Mouse (Mus musculus) midbrain, embryonic 15.5 days (tissue): ENCODE results near the gene Ccnf. TPM values are rescaled to one million over a fixed set of nuclear protein-coding genes. Genes with fewer than 3 reads are reported as not detected.

Source experiments
- ATAC-seq: fragments of 200-750 bp; cut with Nextera tagmentation; replicated peaks from 2 replicates; pipeline ENCODE4 v1.8.0; 2017; ENCODE audit warnings: moderate TSS enrichment
- H3K27ac ChIP-seq: fragments of 300-500 bp; sonication (generic); 2 replicates; pipeline ENCODE4 v1.5.1; 2015; ENCODE audit warnings: mild to moderate bottlenecking, inconsistent platforms
- H3K27me3 ChIP-seq: fragments of 300-500 bp; sonication (generic); replicated peaks from 2 replicates; pipeline ENCODE4 v1.6.1; 2015; ENCODE audit warnings: inconsistent platforms
- H3K36me3 ChIP-seq: fragments of 300-500 bp; sonication (generic); replicated peaks from 2 replicates; pipeline ENCODE4 v1.6.1; 2015; ENCODE audit warnings: inconsistent platforms
- H3K4me1 ChIP-seq: fragments of 300-500 bp; sonication (generic); 2 replicates; pipeline ENCODE4 v1.6.1; 2015; ENCODE audit warnings: inconsistent platforms
- H3K4me2 ChIP-seq: fragments of 300-500 bp; sonication (generic); 2 replicates; pipeline ENCODE4 v1.6.1; 2015; ENCODE audit warnings: inconsistent platforms, mild to moderate bottlenecking, moderate library complexity
- H3K4me3 ChIP-seq: fragments of 300-500 bp; sonication (generic); 2 replicates; pipeline ENCODE4 v1.5.1; 2015; ENCODE audit warnings: mild to moderate bottlenecking, inconsistent platforms
- H3K9ac ChIP-seq: fragments of 300-500 bp; sonication (generic); 2 replicates; pipeline ENCODE4 v1.6.1; 2015; ENCODE audit warnings: mild to moderate bottlenecking, inconsistent platforms
- H3K9me3 ChIP-seq: fragments of 300-500 bp; sonication (generic); 2 replicates; pipeline ENCODE4 v1.6.1; 2016; ENCODE audit warnings: inconsistent platforms
- WGBS: fragments of 180-500 bp; shearing (Covaris S2); methylation state at CpG from one replicate; pipeline ENCODE4 v1.1.7; 2015; ENCODE audit warnings: mixed read lengths; 5-methylcytosine and 5-hydroxymethylcytosine counted together
- polyA plus RNA-seq: library from polyadenylated mRNA; unstranded; fragments of >200 nt; fragmentation: Nextera tagmentation; extraction: Ambion mirVana; gene quantifications from 2 replicates; pipeline ENCODE4 v1.2.1, GENCODE M21; 2015

Ccnf gene
- polyA plus RNA-seq, 1 experiment from 2014 or later, result 13.9 TPM

DNA sequence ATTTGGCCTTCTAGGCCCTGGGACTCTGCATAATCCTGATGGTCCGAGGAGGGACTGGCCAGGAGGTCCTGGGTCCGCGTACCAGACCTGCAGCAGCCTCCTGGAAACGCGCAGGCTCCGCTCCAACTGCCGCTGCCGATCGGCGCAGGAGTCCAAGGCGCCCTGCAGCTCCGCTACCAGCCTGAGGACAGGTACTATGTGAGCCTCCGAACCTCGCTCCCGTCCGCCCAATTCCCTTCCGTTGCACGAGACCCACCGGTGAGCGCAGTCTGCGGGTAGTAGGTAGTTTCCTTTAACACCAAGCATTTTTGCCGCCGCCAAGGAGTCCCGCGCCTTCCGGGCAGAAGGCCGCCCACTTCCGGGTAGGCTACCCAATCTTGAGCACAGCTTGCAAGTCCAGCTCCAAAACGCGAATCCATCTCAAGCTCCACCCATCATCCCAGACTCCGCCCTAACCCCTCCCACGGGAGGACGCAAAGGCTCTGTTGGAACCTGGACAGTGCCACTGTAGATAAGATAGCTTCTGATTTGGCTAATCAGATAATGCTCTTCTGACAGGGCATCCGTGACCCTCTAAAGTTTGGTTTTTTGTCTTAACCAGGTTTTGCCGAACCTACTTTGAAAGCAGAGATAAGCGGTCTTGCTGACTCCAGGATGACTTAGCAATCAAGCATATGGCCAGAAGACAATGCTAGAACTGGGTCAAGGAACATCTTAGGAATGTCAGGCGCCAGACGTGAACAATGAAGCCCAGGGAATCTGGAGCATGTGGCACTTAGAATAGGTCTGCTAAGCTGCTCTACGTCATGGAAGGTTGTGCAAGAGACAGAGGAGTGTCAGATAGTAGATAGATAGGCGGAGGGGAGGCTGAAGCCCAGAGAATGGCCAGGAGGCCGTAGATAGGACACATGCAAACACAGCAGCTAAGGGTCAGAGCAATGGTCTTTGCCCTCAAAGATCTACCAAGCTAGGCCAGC lies 30.6 kb downstream of the Ccnf start, which contains the start of gene Tedc2:
TSS of gene Tedc2 (minus strand) at position 417 of the 977 bp plus-strand sequence.
- Histone ChIP-seq H3K4me3 (peak within 1 kb of the TSS; percentile 95), H3K4me2 (peak within 1 kb of the TSS; percentile 95), H3K9ac (peak within 1 kb of the TSS; percentile 78), H3K9me3 (no peaks in the 10 kb centered on the region), H3K27ac (peak within 1 kb of the TSS; percentile 76), H3K4me1 (peaks cover 19% of the 10 kb centered on the region), H3K27me3 (no peaks in the 10 kb centered on the region), H3K36me3 (peaks cover 14% of the 10 kb centered on the region; the same call in 1 of the 2 replicates)
- 5% methylated on average over 41 of the region's 41 CpGs for WGBS
- ATAC-seq, result peak; percentile 96

DNA sequence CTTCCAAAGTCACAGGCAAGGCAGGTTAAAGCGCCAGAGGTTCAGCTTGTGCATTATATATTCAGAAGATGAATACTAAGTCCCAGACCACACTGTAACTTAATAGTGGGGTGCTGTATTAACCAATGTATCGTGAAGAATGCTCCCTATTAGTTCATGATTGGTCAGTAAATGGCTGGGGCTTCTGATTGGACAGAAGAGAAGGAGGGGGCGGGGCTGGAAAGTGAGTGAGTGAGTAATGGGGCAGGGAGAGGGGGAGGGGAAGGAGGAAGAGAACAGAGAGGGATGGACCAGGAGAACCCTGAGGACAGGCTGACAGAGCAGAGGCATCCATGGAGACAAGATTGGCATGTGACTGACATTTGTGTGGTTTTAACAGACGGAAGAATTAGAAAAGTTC lies 34.4 kb downstream of the Ccnf start:
- H3K9me3 ChIP-seq, result no peaks in the 10 kb centered on the region
- peaks cover 22% of the 10 kb centered on the region for H3K4me1 ChIP-seq
- 66% methylated on average over 4 of the region's 4 CpGs for WGBS
- H3K4me3 ChIP-seq, result no peak overlapping the region
- H3K4me2 ChIP-seq, result no peak overlapping the region
- H3K36me3 ChIP-seq, result peaks cover 10% of the 10 kb centered on the region; the same call in 1 of the 2 replicates
- no peaks in the 10 kb centered on the region for H3K27me3 ChIP-seq
- H3K27ac ChIP-seq, result no peak overlapping the region
- no peak overlapping the region for H3K9ac ChIP-seq
- no peak for ATAC-seq

DNA sequence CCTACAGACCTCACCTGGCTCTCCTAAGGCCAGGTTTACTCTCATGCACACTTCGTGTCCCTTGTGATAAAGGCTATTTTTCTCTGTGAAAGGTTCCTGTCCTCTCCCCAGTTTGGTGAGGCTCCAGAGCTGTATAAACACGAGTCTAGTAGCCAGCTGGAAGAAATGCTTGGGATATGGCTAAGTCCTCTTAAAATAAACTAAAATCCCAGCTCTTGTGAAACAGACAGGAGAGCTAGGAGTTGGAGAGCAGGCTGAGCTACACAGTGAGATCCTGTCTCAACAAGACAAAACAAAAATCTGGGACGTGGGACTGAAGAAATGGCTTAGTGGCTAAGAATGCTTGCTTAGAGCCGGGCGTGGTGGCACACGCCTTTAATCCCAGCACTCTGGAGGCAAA lies 38.1 kb downstream of the Ccnf start:
- Histone ChIP-seq H3K36me3 (peaks cover 10% of the 10 kb centered on the region; the same call in 1 of the 2 replicates), H3K4me3 (no peak overlapping the region), H3K27me3 (no peaks in the 10 kb centered on the region), H3K9ac (no peak overlapping the region), H3K4me1 (peaks cover 32% of the 10 kb centered on the region), H3K9me3 (no peaks in the 10 kb centered on the region), H3K4me2 (no peak overlapping the region), H3K27ac (no peak overlapping the region)
- no peak for ATAC-seq
- 79% methylated on average over 6 of the region's 6 CpGs for WGBS

DNA sequence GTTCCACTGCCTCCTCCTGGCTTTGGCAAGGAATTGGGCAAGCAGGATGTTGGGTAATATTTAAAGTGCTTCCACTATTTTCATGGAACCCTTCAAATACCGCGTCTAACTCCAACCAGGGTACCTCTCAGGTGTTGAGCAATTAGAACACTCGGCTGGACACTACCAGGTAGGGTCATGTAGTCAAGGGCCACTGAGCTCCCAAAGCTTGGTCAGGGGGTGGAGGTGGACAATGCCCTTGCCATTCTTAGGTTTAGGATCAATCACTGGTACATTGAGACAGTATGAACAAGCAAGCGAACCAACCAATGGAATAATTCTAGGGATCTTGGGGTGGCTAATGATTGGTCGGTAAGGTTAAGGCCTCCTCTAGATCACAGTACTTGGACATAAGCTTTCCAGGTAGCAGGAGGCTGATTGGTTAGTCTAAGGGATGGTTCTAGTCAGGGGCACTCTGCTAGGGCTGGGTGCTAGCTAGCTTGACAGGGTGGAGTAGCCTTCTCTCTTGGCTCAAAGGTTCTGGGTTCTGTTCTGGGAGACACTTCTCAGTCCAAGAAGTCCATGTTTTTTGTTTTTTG lies 38.8 kb downstream of the Ccnf start:
- peak overlapping the region; percentile 99 for H3K4me2 ChIP-seq
- H3K9me3 ChIP-seq, result no peaks in the 10 kb centered on the region
- 25% methylated on average over 5 of the region's 5 CpGs for whole genome bisulfite sequencing
- H3K27ac ChIP-seq, result no peak overlapping the region; the same call in 1 of the 2 replicates
- peaks cover 39% of the 10 kb centered on the region for H3K4me1 ChIP-seq
- H3K4me3 ChIP-seq, result peak overlapping the region; percentile 55
- ATAC-seq, result peak; percentile 14
- peaks cover 10% of the 10 kb centered on the region; the same call in 1 of the 2 replicates for H3K36me3 ChIP-seq
- H3K27me3 ChIP-seq, result 0 out of 2 replicates have a peak, but pooled peaks cover 5% of the 10 kb centered on the region
- H3K9ac ChIP-seq, result no peak overlapping the region

DNA sequence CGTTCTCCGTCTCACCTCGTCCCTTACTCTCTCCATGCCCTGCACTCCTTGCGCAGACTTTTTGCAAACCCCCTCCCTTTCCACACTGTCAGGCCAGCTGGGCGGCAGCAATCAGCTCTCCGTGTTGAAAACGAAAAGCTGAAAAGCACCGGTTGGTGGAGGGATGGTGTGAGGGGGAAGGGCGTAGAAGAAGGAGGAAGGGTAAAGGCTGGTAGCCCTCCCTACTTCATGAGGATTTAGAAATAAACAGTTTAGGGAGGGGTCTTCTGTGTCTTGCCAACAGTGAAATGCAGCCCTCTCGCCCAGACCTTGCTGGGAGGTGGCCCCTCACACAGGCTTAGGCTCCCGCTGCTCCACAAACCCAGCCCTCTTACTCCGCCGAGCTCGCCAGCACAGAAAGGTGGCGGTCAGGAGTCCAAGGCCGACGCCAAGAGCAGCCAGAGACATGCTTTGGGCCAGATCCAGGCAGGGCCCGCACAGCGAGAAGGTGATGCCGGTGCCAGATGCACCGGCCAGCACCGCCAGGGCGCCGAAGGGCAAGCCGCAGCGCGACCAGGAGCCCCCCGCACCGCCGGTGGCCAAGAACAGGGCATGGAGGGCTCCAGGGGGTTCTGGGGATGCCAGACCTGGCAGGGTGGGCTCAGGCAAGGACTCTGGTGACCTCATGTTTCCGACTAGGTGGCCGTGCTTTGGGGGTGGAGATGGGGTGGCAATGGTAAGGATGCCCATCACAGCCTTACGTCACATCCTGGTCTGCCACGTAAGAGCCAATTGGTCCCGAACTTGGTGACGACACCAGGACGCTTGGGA lies 39.4 kb downstream of the Ccnf start:
- Histone ChIP-seq H3K4me2 (peak overlapping the region; percentile 99), H3K9me3 (no peaks in the 10 kb centered on the region), H3K27ac (peak overlapping the region; percentile 82), H3K4me3 (peak overlapping the region; percentile 55), H3K27me3 (0 out of 2 replicates have a peak, but pooled peaks cover 7% of the 10 kb centered on the region), H3K4me1 (peaks cover 46% of the 10 kb centered on the region), H3K9ac (peak overlapping the region; percentile 83), H3K36me3 (peaks cover 10% of the 10 kb centered on the region; the same call in 1 of the 2 replicates)
- 3% methylated on average over 37 of the region's 37 CpGs for WGBS
- peak; percentile 74 for ATAC-seq

DNA sequence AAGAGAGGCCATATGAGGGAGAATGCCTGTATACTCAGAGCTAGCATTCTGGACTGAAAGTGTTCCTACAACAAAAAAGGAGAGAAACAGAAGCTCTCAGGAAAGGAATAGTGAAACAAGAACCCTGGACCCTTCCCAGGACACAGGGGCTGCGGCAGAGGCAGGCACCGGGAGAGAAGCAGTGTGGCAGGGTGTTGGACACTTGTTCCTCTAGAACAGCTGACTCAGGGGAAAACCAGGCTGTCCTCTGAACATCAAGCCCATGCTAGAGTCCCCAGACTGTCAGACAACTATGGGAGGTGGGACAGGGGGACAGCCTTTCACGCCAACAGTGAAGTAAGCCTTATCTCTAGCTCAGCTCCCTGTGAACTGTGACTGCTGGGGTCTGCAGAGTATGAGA lies 40.7 kb downstream of the Ccnf start:
- peaks cover 3% of the 10 kb centered on the region; the same call in 1 of the 2 replicates for H3K36me3 ChIP-seq
- no peak for ATAC-seq
- peaks cover 58% of the 10 kb centered on the region for H3K4me1 ChIP-seq
- no peak overlapping the region for H3K4me3 ChIP-seq
- H3K9ac ChIP-seq, result no peak overlapping the region
- peak overlapping the region; percentile 99; the same call in 1 of the 2 replicates for H3K4me2 ChIP-seq
- 75% methylated on average over 3 of the region's 3 CpGs for WGBS
- no peaks in the 10 kb centered on the region for H3K9me3 ChIP-seq
- H3K27me3 ChIP-seq, result 0 out of 2 replicates have a peak, but pooled peaks cover 7% of the 10 kb centered on the region
- no peak overlapping the region for H3K27ac ChIP-seq

DNA sequence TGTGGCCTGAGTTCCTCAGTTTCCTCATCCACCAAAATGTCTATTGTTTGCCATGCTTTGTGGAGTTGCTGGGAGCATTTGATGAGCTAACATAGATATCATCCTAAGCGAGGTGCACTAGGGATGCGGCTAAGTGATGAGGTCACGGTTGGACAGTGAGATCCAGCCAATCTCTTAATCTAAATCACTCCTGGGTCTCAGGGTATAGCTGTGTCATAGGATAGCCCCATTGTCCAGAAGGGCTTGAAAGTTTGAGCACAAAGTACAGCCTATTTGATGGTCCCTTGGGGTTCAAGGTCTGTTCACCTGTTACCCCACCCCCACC lies 41.4 kb downstream of the Ccnf start:
- ATAC-seq, result no peak
- H3K36me3 ChIP-seq, result no peaks in the 10 kb centered on the region
- H3K27me3 ChIP-seq, result 0 out of 2 replicates have a peak, but pooled peaks cover 7% of the 10 kb centered on the region
- no peaks in the 10 kb centered on the region for H3K9me3 ChIP-seq
- peaks cover 59% of the 10 kb centered on the region for H3K4me1 ChIP-seq
- H3K4me2 ChIP-seq, result peak overlapping the region; percentile 94
- H3K9ac ChIP-seq, result no peak overlapping the region
- H3K27ac ChIP-seq, result no peak overlapping the region
- H3K4me3 ChIP-seq, result no peak overlapping the region
- WGBS, result 69% methylated on average over 3 of the region's 3 CpGs

DNA sequence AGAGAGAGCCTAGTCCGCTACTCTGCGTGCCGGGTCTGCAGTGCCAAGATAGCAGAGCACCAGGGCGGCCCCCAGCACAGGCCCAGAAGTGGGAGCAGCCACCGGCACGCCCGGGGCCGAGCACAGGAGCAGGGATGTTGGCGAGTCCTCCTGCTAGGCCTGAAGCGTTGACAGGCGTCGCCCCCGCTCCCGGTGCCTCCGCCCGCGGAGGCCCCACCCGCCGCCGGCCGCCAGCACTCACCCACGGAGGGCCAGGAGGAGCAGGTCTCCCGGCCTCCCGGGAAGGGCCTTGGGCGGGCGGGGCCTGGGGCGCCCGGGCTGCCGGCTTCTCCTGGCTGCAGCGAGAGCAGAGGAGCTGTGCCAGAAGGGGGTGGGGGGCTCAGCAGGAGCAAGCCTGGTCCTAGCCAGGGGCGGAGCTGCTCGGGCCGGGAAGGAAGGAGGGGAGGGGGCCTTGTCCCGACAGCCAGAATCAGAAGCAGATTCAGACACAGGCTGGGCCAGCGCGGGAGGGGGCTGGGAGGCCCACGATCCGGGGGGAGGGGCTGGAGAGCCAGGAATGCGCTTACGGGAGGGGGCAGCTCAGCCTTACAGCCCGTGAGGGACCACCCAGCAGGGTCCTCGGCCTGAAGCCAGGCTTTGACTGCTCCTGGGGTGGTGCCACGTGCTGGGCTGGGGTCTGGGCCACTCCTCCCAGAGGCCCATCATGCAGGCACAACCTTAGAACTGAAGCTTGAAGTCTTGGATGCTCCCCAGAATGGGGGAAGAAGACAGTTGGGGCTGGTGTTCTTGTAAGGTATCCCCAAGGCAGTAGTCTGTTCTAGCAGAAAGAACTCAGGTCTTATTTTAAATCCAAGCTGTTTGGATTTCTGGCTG lies 42.0 kb downstream of the Ccnf start, which contains the start of gene Ntn3:
TSS of gene Ntn3 (minus strand) at position 489 of the 873 bp plus-strand sequence.
- peak within 1 kb of the TSS; percentile 53 for H3K27ac ChIP-seq
- 2% methylated on average over 37 of the region's 43 CpGs for WGBS
- H3K36me3 ChIP-seq, result no peaks in the 10 kb centered on the region
- peak within 1 kb of the TSS; percentile 94 for H3K4me2 ChIP-seq
- ATAC-seq, result no peak
- peaks cover 65% of the 10 kb centered on the region for H3K4me1 ChIP-seq
- H3K9ac ChIP-seq, result peak within 1 kb of the TSS; percentile 53
- H3K9me3 ChIP-seq, result no peaks in the 10 kb centered on the region
- H3K4me3 ChIP-seq, result peak within 1 kb of the TSS; percentile 43
- 0 out of 2 replicates have a peak, but pooled peaks cover 7% of the 10 kb centered on the region for H3K27me3 ChIP-seq

DNA sequence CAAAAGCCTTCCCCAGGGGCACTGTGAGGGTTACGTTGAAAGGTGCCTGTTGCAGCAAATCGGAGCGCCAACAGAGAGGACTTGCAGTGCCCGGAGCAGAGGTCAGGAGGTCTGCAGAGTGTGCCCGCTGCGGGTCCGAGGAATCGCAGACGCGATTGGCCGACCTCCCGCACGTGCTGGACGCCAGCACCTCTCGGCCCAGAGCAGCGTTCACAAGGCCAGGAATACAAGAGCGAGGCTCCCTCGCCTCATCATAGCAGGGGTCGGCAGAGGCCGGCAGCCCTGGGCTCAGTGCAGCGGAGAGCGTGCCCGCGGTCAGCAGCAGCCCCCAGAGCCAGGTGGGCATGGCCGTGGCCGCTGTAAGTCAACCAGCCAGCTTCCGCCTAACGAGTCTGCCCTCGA lies 42.6 kb downstream of the Ccnf start:
- H3K27me3 ChIP-seq, result 0 out of 2 replicates have a peak, but pooled peaks cover 7% of the 10 kb centered on the region
- peak overlapping the region; percentile 53 for H3K9ac ChIP-seq
- peak overlapping the region; percentile 53 for H3K27ac ChIP-seq
- no peaks in the 10 kb centered on the region for H3K9me3 ChIP-seq
- H3K4me3 ChIP-seq, result peak overlapping the region; percentile 43
- peaks cover 71% of the 10 kb centered on the region for H3K4me1 ChIP-seq
- no peak for ATAC-seq
- 1% methylated on average over 29 of the region's 29 CpGs for WGBS
- H3K36me3 ChIP-seq, result no peaks in the 10 kb centered on the region
- peak overlapping the region; percentile 94 for H3K4me2 ChIP-seq

DNA sequence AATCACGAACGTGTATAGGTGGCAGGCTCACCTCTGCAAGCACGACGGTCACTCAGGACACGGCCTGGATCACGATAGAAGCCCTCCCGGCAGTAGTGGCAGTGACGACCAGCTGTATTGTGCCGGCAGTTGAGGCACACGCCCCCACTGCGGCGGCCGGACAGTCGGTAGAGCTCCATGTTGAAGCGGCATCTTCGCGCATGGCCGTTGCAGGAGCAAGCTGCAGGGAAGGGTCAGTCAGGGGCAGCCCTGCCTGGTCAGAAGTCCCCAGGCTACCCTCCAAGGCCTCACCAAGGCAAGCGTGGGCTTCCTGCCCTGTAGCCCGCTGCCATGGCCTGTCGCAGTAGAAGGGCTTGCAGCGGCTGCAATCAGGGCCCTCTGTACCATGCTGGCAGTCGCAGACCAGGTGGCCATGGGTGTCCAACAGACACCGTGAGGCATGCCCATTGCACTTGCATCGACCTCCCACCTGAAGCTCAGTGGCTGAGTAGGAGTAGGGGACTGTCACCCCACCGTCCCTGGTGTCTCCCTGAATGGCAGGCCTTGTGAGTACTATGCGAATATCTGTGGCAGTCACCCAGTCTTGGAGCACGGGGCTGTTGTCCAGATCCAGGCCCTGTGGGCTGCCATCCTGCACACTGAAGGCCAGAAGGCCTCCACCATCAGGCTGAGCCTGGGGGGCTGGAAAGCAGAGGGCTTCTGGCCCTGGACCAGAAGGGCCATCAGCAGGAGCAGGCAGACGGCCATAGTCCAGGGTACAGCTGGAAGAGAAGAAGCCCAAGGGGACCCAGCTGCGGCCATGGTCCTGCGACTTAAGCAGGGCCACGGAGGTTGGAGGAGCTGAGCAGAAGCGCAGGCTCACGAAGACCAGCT lies 43.3 kb downstream of the Ccnf start:
- H3K9me3 ChIP-seq, result no peaks in the 10 kb centered on the region
- H3K36me3 ChIP-seq, result no peaks in the 10 kb centered on the region
- no peak for ATAC-seq
- H3K27me3 ChIP-seq, result 0 out of 2 replicates have a peak, but pooled peaks cover 7% of the 10 kb centered on the region
- peaks cover 78% of the 10 kb centered on the region for H3K4me1 ChIP-seq
- peak overlapping the region; percentile 53; the same call in 1 of the 2 replicates for H3K9ac ChIP-seq
- H3K4me3 ChIP-seq, result peak overlapping the region; percentile 43
- 0 out of 2 replicates have a peak overlapping the region, but pooled peaks have one; percentile 53 for H3K27ac ChIP-seq
- peak overlapping the region; percentile 94 for H3K4me2 ChIP-seq
- 63% methylated on average over 34 of the region's 34 CpGs for WGBS
